Mouse (Mus musculus) CD4-positive, CD25-positive, alpha-beta regulatory T cell, adult 2 months (primary cell): ENCODE measurements around the gene Chmp4b.

ENCODE experiments used
- DNase-seq: peaks from one replicate; pipeline ENCODE4 v3.0.0-alpha.2; 2012; ENCODE audit warnings: low read depth, low spot score

Gene Chmp4b

DNA sequence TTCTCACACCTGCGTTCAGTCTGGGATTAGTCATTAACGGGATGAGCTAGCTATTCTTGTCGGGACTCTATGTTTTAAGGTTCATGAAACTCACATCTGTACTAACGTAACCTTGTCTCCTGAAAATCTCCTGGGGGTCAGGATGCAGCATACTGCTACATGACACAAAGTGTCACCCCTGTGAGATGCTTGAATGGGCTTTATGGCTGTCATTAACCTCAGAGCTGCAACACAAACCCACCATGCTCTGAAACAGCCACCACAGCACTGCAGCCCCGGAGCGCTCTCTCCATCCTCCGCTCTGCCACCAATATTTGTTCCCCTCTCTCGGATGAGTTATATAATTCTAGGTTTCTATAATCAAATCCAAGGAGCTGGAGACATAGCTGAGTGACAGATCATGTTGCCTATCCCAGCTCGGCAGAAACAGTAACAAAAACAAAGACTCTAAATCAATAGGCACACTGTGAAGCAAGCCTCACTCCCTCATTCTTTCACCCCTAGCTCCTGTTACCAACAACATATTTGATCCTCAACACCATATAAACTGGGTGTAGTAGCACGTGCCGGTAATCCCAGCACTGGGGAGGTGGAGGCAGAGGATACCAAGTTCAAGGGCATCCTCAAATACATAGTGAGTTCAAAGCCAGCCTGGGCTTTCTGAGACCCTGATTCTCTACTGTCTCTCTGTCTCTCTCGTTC is 67.5 kb downstream of the Chmp4b start:
- DNase-seq = no peak

DNA sequence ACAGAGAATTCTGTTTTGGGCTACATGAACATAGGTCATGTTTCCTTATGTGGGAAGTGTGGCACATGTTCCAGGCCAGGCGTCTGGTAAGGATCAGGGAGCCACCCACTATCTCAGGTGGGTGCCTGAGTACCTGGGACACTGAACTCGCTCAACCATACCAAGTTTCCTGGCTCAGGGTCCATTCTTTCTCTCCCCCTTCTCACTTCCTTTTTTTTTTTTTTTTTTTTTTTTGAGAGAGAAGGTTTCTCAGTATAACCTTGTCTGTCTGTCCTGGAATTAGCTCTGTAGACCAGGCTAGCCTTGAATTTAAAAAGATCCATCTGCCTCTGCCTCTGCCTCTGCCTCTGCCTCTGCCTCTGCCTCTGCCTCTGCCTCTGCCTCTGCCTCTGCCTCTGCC is 68.8 kb downstream of the Chmp4b start:
- DNase-seq = no peak

DNA sequence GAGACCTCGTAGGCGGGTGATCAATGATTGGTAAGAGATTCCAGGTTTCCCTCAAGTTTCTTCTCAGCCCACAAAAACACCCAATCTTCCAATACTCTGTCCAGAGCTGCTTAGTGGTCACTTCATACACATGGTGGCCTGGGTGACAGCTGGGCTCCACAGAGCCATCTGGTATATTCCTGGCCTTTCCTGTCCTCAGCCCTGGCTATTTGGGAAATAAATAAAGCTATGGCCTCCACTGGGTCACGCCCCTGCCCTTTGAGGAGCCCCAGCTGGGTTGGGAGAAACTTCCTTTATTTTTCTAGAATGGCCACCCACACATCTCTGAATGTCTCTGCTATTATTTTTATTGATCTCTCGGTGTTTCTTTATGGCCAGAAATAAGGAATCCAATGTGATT is 72.0 kb downstream of the Chmp4b start:
- no peak for DNase-seq

DNA sequence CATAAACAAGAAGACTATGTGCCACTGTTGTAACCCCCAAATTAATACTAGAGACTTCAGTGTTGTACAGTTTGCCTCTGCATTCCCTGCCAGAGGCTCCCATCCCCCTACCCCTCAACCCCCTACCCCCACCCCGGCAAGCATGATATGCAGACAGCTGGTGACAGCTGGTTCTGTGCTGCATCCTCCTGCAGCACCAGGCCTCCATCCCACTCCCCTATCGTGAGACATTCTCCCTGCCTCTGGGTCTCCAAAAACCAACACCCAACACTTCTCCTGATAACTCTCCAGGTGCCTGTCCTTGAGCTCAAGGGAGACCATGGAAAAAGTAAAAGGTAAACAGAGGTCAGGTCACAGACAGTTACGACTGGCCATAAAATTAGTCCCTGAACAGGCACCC is 78.2 kb downstream of the Chmp4b start:
- no peak for DNase-seq

DNA sequence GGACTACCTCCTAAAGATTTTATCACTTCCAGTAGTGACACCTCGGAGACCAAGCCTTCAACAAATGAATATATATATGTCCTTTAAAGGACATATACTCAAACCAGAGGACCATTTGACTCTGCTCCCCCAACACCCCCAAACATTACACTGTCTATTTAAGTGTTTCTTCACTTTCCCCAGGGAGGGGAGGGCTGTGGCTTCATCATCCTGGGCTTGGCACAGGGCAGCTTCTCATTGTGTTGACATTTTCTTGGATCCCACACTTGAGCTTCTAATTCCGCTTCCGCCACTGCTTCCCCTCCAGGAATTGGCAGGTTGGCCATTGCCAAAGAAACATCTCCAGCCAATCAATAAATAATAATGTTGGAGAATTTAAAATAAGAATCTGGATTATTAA is 79.3 kb downstream of the Chmp4b start:
- no peak for DNase-seq

DNA sequence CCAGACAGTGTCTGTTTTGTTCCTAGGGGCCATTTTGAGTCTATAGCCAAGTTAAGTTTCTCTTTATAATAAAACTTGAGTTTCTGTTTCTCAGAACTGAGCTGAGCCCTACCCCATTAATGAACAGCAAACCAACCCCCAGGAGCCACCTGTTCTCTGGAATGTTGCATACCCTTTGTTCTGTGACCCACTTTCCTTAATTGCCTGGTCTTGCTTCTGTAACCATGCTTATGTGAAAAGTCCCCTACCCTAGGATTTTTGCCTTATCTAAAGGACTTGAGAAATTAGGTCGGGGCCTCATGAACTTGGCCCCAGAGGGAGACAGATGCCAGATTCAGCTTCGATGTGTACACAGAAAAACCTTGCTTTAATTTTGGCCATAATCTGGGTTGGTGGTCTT is 80.4 kb downstream of the Chmp4b start:
- no peak for DNase-seq

DNA sequence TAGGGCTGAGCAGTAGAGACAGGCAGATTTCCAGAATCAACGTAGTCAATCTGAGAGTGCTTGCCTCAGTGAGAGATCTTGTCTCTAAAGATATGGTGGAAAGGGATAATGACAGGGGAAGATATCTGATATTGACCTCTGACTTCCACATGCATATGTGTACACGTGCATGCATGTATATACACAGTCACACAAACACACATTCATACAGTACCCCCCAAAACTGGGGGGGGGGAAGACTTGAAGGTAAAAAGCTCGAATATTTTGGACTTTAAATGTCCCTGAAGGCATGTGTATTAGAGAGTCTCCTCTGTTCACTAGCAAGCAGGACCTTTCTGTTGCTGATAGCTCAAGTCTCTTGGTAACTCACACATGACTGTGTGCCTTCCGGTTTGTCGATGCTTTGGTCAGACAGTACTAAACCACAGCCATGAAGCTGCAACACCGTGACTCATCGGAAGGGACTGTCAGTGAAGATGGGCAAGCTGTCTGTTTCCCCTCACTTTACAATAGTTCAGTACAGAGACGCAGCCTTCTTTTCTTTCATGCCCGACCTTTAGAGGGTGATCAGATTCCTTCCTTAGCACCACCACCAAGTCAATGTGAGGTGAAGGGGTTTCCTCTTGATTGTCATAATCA is 81.1 kb downstream of the Chmp4b start:
- peak; percentile 36 for DNase-seq

DNA sequence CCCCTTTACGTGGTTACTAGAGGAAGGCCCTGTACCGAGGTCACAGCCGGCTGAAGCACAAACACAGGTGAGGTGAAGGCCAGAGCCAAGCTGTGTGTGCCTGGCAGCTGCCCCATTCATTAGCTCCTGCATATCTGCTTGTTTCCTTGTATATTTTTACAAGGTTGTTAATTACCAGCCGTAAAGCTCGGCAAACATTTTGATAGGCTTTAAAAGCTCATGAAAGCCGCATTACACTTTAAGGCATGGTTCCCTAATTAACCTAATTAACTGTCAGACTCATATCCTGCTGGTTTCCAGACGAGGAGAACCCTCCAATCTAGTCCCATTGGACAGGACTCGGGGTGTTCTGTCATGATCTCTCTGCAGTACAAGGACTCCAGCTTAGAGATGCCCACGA is 83.5 kb downstream of the Chmp4b start:
- no peak for DNase-seq

DNA sequence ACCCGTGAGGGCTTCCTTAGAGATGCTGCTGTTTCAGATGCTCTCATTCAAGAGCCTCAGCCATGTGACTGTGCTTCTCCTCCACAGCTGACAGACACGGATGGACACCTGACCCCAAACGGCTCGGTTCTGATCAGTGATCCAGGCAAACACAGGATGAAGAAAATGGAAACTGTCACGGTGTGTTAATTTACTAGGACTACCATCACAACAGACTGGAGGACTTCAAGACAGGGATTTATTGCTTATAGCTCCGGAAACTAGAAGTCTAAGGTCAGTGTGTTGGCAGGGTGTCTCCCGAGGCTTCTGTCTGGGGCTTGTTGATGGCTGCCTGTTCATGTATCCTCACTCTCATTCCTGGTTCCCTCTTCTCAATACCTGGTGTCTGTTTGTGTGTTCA is 83.9 kb downstream of the Chmp4b start:
- no peak for DNase-seq

DNA sequence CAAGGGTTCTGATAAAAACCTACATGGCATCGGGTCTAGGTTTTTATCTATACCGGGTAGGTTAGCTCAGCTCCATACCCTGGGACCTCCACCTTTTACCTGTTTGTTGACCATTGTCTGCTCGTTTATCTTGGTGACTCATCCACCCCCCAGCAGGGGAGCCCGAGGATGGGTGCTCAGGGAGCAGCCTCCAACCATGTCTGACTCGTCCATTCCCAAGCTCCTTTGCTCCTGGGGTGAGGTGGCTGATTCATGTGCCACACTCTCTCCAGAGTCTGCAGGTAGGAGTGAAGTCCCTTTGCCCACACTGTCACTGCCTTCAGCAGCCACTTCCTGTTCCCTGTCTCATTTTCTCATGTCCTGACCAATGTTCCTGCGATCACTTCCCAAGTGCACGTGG is 84.5 kb downstream of the Chmp4b start:
- DNase-seq = no peak

DNA sequence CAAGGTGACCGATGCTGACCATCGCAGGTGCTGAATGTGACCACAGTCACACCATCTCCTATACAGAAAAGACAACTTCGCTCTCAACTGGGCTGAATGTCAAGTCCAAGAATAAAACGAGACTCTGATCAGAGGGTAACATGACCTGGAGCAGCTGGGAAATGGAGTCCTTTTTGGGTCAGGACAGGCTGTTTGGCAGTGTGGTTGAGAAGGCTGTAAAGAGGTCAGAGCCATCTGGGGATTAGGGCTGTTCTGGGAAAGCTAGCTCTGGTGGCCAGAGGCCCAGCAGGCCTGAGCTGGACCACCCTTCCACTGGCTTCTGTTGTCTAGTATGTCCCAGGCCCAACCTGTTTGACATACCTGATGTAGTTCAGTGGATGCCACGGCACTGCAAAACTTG is 87.1 kb downstream of the Chmp4b start:
- no peak for DNase-seq

DNA sequence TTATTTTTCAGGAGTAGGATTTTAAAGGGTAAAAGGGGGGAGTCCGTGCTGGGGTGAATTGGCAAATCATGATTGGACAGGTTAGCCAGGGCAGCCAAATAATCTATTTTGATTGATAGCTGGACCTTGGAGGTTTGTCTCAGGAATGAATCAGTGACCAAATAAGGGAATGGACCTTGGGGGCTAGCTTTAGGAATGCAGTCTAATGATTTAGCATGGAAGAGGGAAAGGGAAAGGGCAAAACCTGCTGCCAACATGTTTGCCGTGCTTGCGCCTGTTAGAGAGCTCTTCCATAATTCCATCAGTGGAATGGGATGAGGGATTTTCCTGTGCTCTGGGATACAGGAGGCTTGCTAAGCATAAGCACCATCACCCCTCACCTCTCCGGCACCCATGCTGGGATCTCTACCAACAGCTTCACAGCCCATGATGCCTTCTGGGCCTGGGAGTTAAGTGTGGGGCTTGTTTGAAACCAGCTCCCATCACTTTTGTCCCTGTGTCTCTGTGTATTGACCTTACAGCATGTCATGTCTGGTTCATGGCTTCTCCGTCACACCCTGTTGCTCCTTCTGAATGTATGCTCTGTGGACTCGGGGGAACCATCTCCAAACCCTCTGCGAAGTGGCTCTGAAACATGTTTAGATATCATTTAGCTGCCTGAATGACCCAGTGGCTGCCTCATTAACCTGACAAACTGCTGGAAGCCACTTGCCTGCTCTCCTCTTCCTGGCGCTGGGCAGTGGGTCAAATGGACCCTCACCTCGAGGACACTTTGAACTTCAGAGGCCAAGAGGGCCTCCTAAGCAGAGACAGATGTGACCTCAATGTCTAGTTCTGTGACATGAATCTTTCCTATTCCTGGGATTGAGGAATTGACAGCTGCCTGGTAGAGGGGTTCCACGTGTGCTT is 91.7 kb downstream of the Chmp4b start:
- no peak for DNase-seq

DNA sequence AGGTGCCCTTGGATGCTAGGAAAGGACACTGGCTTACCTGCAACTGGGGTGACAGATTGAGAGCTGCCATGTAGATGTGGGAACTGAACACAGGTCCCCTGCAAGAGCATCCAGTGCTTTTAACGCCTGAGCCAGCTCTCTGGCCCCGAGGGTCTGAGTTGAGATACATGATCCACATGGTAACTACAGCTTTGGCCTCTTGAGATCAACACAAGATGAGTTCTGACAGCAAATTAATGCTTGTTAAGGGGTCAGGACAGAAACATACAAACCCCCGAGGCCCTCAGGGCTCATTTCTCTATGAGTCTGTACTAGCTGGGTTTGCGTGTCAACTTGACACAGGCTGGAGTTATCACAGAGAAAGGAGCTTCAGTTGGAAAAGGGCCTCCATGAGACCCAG is 92.4 kb downstream of the Chmp4b start:
- no peak for DNase-seq
